Mouse (Mus musculus) thymus, adult 2 months (tissue): ENCODE results near the gene Spindoc.

ENCODE experiments used
- CTCF ChIP-seq: fragments of 200-500 bp; IDR thresholded peaks from 2 replicates; pipeline ENCODE4 v1.5.1; 2012; ENCODE audit warnings: mild to moderate bottlenecking, control low read depth, low read length, moderate library complexity, borderline replicate concordance; ENCODE audit not compliant: control insufficient read depth, poor library complexity, insufficient read depth; ENCODE audit errors: extremely low read depth
- POLR2A ChIP-seq: fragments of 200-500 bp; IDR thresholded peaks from 2 replicates; pipeline ENCODE4 v1.6.1; 2012; ENCODE audit warnings: mild to moderate bottlenecking, low read length, control low read depth, moderate library complexity; ENCODE audit not compliant: control insufficient read depth, poor library complexity, insufficient read depth; ENCODE audit errors: extremely low read depth

DNA sequence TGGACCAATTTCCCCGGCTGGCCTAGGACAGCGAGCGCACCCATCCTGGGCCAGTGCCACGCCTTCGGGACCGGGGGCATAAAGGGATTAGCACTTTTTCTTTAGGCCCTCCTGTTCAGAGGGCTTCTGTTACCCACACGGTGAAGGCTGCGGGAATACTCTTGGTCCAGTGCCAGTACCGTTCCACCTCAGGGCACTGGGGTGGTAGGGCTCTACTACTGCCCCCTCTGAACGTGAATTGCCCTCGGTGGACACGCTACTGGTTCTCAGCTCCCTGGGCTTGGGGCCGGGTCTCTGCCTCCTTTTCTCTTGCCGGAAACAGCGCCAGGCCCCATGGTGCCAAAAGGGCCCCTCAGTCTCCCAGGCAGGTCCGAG is 40.8 kb upstream of the Spindoc start:
- TF ChIP-seq CTCF: no peak
- TF ChIP-seq POLR2A: no peak
